ENCODE assay signal across 11 mouse cellular contexts in the genomic region with DNA sequence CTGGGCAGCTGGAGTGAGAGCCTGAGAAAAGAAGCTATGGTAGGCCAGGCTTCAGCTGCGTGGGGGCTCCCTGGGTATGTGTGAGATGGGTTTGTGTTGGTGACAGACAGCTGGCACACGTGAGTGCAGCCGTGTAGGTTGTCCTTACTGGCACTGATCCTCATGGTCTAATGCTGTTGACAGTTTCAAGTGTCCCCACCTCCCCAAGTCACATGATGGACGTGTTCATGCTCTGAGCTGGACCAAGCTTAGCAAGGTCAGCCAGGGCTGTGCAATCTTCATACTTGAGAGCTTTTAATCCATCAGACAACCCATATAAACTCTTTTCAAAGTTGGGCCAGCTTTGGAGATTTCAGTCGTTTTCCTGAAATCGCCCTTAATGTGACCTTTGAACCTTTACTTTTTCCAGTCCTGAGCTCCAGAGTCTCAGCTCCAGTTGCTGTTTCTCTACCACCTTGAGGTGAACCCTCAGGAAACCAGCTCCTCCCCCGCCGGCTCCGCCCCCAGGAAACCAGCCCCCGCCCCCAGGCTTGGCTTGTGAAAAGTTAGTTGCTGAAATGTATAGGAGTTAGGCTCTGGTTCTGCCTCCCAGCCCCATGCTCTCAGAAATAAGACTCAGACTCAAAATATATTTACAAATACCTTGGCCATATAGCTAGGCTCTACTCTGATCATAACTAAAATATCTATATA. TPM values are rescaled to one million over a fixed set of nuclear protein-coding genes. Genes with fewer than 3 reads are reported as not detected.
DNase-seq lines count a peak whose midpoint lies in the region; ATAC-seq lines count a peak whose summit lies in the region.
"Had no signal": no experiment of that assay in that cellular context is flagged by ENCODE, and none has a peak within 500 bp of the region (broad histone marks: within the 10 kb centered on the region; RNA-seq: fewer than 3 reads in every experiment).

No protein-coding gene starts in this region.

- no peak overlapping the region for H3K4me2 ChIP-seq in intestine, embryonic 16.5 days (ENCODE audit: low read depth, low read length)
- H3K4me2 ChIP-seq: hindbrain, embryonic 15.5 days had no signal

- peak; percentile 50 for ATAC-seq in CD4-positive, CD25-positive, alpha-beta regulatory T cell, adult 4 months
- peak; percentile 56; the same call in 1 of the 2 replicates for ATAC-seq in intestine, embryonic 16.5 days

- peak; percentile 19 for DNase-seq in embryo, embryonic 10.5 days (ENCODE audit: low spot score)
- DNase-seq in embryo, embryonic 11 days, result no peak
- DNase-seq in spleen, postnatal 36 days (ENCODE audit: low spot score in 2 of 2), result peak; percentile 53 to 62
- no peak for DNase-seq in retina, postnatal 1 day
- DNase-seq in cerebellum, adult 18-20 months, result no peak
- no peak for DNase-seq in urinary bladder, postnatal 14 days (ENCODE audit: low spot score)

- H3K9ac ChIP-seq in intestine, embryonic 16.5 days (ENCODE audit: low read depth, low read length), result no peak overlapping the region
- H3K9ac ChIP-seq: hindbrain, embryonic 15.5 days had no signal

- H3K4me3 ChIP-seq in intestine, embryonic 16.5 days (ENCODE audit: low read length), result no peak overlapping the region
- H3K4me3 ChIP-seq: hindbrain, embryonic 15.5 days had no signal

- WGBS in intestine, embryonic 16.5 days, result 25% methylated on average over 10 of the region's 10 CpGs

- no peaks in the 10 kb centered on the region for H3K9me3 ChIP-seq in intestine, embryonic 16.5 days (ENCODE audit: control insufficient read depth, low read length)
- H3K9me3 ChIP-seq: hindbrain, embryonic 15.5 days had no signal

- no peaks in the 10 kb centered on the region for H3K36me3 ChIP-seq in intestine, embryonic 16.5 days (ENCODE audit: control insufficient read depth, insufficient read depth, low read length)
- H3K36me3 ChIP-seq: hindbrain, embryonic 15.5 days had no signal

- peaks cover 9% of the 10 kb centered on the region; the same call in 1 of the 2 replicates for H3K4me1 ChIP-seq in intestine, embryonic 16.5 days (ENCODE audit: control insufficient read depth, insufficient read depth, low read length)
- H3K4me1 ChIP-seq: hindbrain, embryonic 15.5 days had no signal

- H3K27ac ChIP-seq in intestine, embryonic 16.5 days (ENCODE audit: low read length), result no peak overlapping the region
- H3K27ac ChIP-seq: hindbrain, embryonic 15.5 days had no signal

- no peaks in the 10 kb centered on the region for H3K27me3 ChIP-seq in intestine, embryonic 16.5 days (replicated peaks; ENCODE audit: control insufficient read depth, insufficient read depth, low read length)
- H3K27me3 ChIP-seq: hindbrain, embryonic 15.5 days had no signal

RNA-seq across cellular contexts. Expression of a gene that starts 11.0 kb away (rescaled TPM):
- polyA plus RNA-seq in CD4-positive, CD25-positive, alpha-beta regulatory T cell, adult 4 months (2017; shearing (Covaris generic)), result 10 to 100 TPM; 20.8 to 54.2 TPM
- polyA plus RNA-seq in intestine, embryonic 16.5 days (2015; fragmentation: Nextera tagmentation; extraction: Ambion mirVana), result 27.0 and 29.8 TPM in 2 replicates

RNA-seq across cellular contexts. Expression of a gene that starts 12.4 kb away (rescaled TPM):
- not detected for polyA plus RNA-seq in CD4-positive, CD25-positive, alpha-beta regulatory T cell, adult 4 months (2017; shearing (Covaris generic))
- not detected in 2 replicates for polyA plus RNA-seq in intestine, embryonic 16.5 days (2015; fragmentation: Nextera tagmentation; extraction: Ambion mirVana)
- polyA plus RNA-seq: cortical plate, adult 2 months; forebrain, embryonic 16.5 days; hindbrain, embryonic 15.5 days had no signal

RNA-seq across cellular contexts. Expression of a gene that starts 16.4 kb away (rescaled TPM):
- under 1 TPM in 1 of 2 experiments, not detected in 1; 0.85 TPM for polyA plus RNA-seq in CD4-positive, CD25-positive, alpha-beta regulatory T cell, adult 4 months (2017; shearing (Covaris generic))
- polyA plus RNA-seq in intestine, embryonic 16.5 days (2015; fragmentation: Nextera tagmentation; extraction: Ambion mirVana), result 4.2 TPM in 2 replicates

RNA-seq across cellular contexts. Expression of a gene that starts 26.1 kb away (rescaled TPM):
- not detected for polyA plus RNA-seq in CD4-positive, CD25-positive, alpha-beta regulatory T cell, adult 4 months (2017; shearing (Covaris generic))
- 0.61 and 1.2 TPM in 2 replicates for polyA plus RNA-seq in intestine, embryonic 16.5 days (2015; fragmentation: Nextera tagmentation; extraction: Ambion mirVana)

RNA-seq across cellular contexts. Expression of a gene that starts 33.4 kb away (rescaled TPM):
- polyA plus RNA-seq in CD4-positive, CD25-positive, alpha-beta regulatory T cell, adult 4 months (2017; shearing (Covaris generic)), result 100 to 1,000 TPM; 219 to 234 TPM
- polyA plus RNA-seq in intestine, embryonic 16.5 days (2015; fragmentation: Nextera tagmentation; extraction: Ambion mirVana), result 412 and 424 TPM in 2 replicates

Comparison
In these comparisons a context has a peak if more than half of its experiments do, and no peak if none do; other contexts are left out.
1. DNase-seq: peak in embryo, embryonic 10.5 days (single experiment) and spleen, postnatal 36 days (2 of 2); none in embryo, embryonic 11 days (single experiment), retina, postnatal 1 day (single experiment), cerebellum, adult 18-20 months (0 of 2) and urinary bladder, postnatal 14 days (single experiment).